ENCODE assay signal across 8 mouse cellular contexts in genomic region chr7:45741777-45742176, GRCm38 (mm10). TPM values are rescaled to one million over a fixed set of nuclear protein-coding genes. Genes with fewer than 3 reads are reported as not detected.
A peak's percentile ranks its signal among the peaks of the same experiment; 100 is the strongest.
DNase-seq lines count a peak whose midpoint lies in the region; ATAC-seq and TF ChIP-seq lines count a peak whose summit lies in the region.

No protein-coding gene starts in this region.

- H3K4me1 ChIP-seq in lung, adult 2 months (ENCODE audit: control insufficient read depth, insufficient read depth, low read length), result no peaks in the 10 kb centered on the region
- H3K4me1 ChIP-seq in midbrain, embryonic 16.5 days (ENCODE audit: control insufficient read depth, insufficient read depth, low read length), result no peaks in the 10 kb centered on the region

- TF ChIP-seq CTCF in lung, adult 2 months (IDR thresholded peaks at IDR 0.05; ENCODE audit: insufficient read depth, low read length), result no peak

- WGBS in lung, adult 2 months, result 32% methylated on average over 11 of the region's 11 CpGs
- WGBS in midbrain, embryonic 16.5 days, result 34% methylated on average over 11 of the region's 11 CpGs

- no peaks in the 10 kb centered on the region for H3K36me3 ChIP-seq in midbrain, embryonic 16.5 days (ENCODE audit: control insufficient read depth, insufficient read depth, low read length)

- no peak overlapping the region for H3K27ac ChIP-seq in midbrain, embryonic 16.5 days (ENCODE audit: low read length)

- H3K4me2 ChIP-seq in midbrain, embryonic 16.5 days (ENCODE audit: low read length), result peak overlapping the region; percentile 26

- peak; percentile 13 for DNase-seq in adrenal gland, postnatal 14 days
- no peak for DNase-seq in adrenal gland, adult 18-20 months (ENCODE audit: low spot score in 2 of 2)
- no peak for DNase-seq in lung, adult 2 months
- no peak for DNase-seq in lung, postnatal 10 days
- DNase-seq in ovary, adult 18-20 months (ENCODE audit: low spot score), result no peak
- no peak for DNase-seq in cerebellum, adult 11-12 months

- H3K9me3 ChIP-seq in midbrain, embryonic 16.5 days (replicated peaks; ENCODE audit: control insufficient read depth, low read length, poor library complexity, severe bottlenecking), result no peaks in the 10 kb centered on the region

- H3K9ac ChIP-seq in midbrain, embryonic 16.5 days (ENCODE audit: low read depth, low read length), result peak overlapping the region; percentile 7; the same call in 1 of the 2 replicates

- peak overlapping the region; percentile 42 for H3K4me3 ChIP-seq in lung, adult 2 months (replicated peaks; ENCODE audit: extremely low read depth, low read depth, low read length)
- no peak overlapping the region for H3K4me3 ChIP-seq in midbrain, embryonic 16.5 days (ENCODE audit: low read depth, low read length)

- TF ChIP-seq POLR2A in lung, adult 2 months (IDR thresholded peaks at IDR 0.05; ENCODE audit: borderline replicate concordance, extremely low read depth, low read depth, low read length), result peak; percentile 63; the same call in 1 of the 2 replicates

- ATAC-seq in inflammation-experienced regulatory T-cells, adult 6 months, result peak; percentile 84
- ATAC-seq in midbrain, embryonic 16.5 days, result 0 out of 2 replicates have a peak, but pooled peaks have one; percentile 14

- H3K27me3 ChIP-seq in midbrain, embryonic 16.5 days (ENCODE audit: control insufficient read depth, insufficient read depth, low read depth, low read length), result no peaks in the 10 kb centered on the region; the same call in 1 of the 2 replicates

RNA-seq across cellular contexts. Expression of gene Spaca4, which starts 16.2 kb away (rescaled TPM):
- total RNA-seq in adrenal gland, postnatal 14 days (2021), result not detected in 2 replicates
- not detected for total RNA-seq in adrenal gland, adult 18-20 months (2021)
- polyA plus RNA-seq in lung, adult 2 months (2012; rRNA removed), result not detected in 2 replicates
- not detected for polyA plus RNA-seq in inflammation-experienced regulatory T-cells, adult 6 months (2017; shearing (Covaris generic))
- polyA plus RNA-seq in midbrain, embryonic 16.5 days (2015; fragmentation: Nextera tagmentation; extraction: Ambion mirVana), result not detected in 2 replicates

RNA-seq across cellular contexts. Expression of gene Fam83e, which starts 20.8 kb away (rescaled TPM):
- total RNA-seq in adrenal gland, postnatal 14 days (2021), result 0.45 and 0.74 TPM in 2 replicates
- total RNA-seq in adrenal gland, adult 18-20 months (2021), result under 1 TPM; 0.30 to 0.35 TPM
- 12.2 and 15.0 TPM in 2 replicates for polyA plus RNA-seq in lung, adult 2 months (2012; rRNA removed)
- under 1 TPM in 2 of 3 experiments, not detected in 1; 0.63 to 0.80 TPM for polyA plus RNA-seq in inflammation-experienced regulatory T-cells, adult 6 months (2017; shearing (Covaris generic))
- polyA plus RNA-seq in midbrain, embryonic 16.5 days (2015; fragmentation: Nextera tagmentation; extraction: Ambion mirVana), result 0.48 and 0.62 TPM in 2 replicates

RNA-seq across cellular contexts. Expression of gene Sphk2, which starts 24.0 kb away (rescaled TPM):
- total RNA-seq in adrenal gland, postnatal 14 days (2021), result 32.3 and 34.4 TPM in 2 replicates
- total RNA-seq in adrenal gland, adult 18-20 months (2021), result 10 to 100 TPM; 37.7 to 42.0 TPM
- 59.7 and 62.4 TPM in 2 replicates for polyA plus RNA-seq in lung, adult 2 months (2012; rRNA removed)
- polyA plus RNA-seq in inflammation-experienced regulatory T-cells, adult 6 months (2017; shearing (Covaris generic)), result 10 to 100 TPM; 12.1 to 17.3 (median 15.5) TPM
- 21.9 and 23.0 TPM in 2 replicates for polyA plus RNA-seq in midbrain, embryonic 16.5 days (2015; fragmentation: Nextera tagmentation; extraction: Ambion mirVana)

RNA-seq across cellular contexts. Expression of gene Rpl18, which starts 26.5 kb away (rescaled TPM):
- 927 and 1,052 TPM in 2 replicates for total RNA-seq in adrenal gland, postnatal 14 days (2021)
- 100 to 1,000 TPM; 934 to 965 TPM for total RNA-seq in adrenal gland, adult 18-20 months (2021)
- polyA plus RNA-seq in lung, adult 2 months (2012; rRNA removed), result 1,119 and 1,194 TPM in 2 replicates
- polyA plus RNA-seq in inflammation-experienced regulatory T-cells, adult 6 months (2017; shearing (Covaris generic)), result 1,000 to 10,000 TPM; 1,609 to 2,946 (median 2,383) TPM
- polyA plus RNA-seq in midbrain, embryonic 16.5 days (2015; fragmentation: Nextera tagmentation; extraction: Ambion mirVana), result 475 and 495 TPM in 2 replicates

RNA-seq across cellular contexts. Expression of gene Dbp, which starts 36.9 kb away (rescaled TPM):
- 31.2 and 46.3 TPM in 2 replicates for total RNA-seq in adrenal gland, postnatal 14 days (2021)
- 10 to 100 TPM; 64.8 to 96.6 TPM for total RNA-seq in adrenal gland, adult 18-20 months (2021)
- 43.1 and 133 TPM in 2 replicates for polyA plus RNA-seq in lung, adult 2 months (2012; rRNA removed)
- polyA plus RNA-seq in inflammation-experienced regulatory T-cells, adult 6 months (2017; shearing (Covaris generic)), result 1 to 10 TPM; 3.1 to 8.6 (median 6.5) TPM
- 2.3 and 3.4 TPM in 2 replicates for polyA plus RNA-seq in midbrain, embryonic 16.5 days (2015; fragmentation: Nextera tagmentation; extraction: Ambion mirVana)
